Mouse (Mus musculus): ENCODE data around the gene Bco2. TPM values are rescaled to one million over a fixed set of nuclear protein-coding genes. Genes with fewer than 3 reads are reported as not detected.

The Bco2 gene
- polyA plus RNA-seq, 1 experiment from 2014 or later = 0.13 TPM

GRCm38 (mm10) chr9:50493777-50494176, 61.2 kb downstream of the Bco2 start:
- no peak overlapping the region for H3K4me3 ChIP-seq
- 73% methylated on average over 2 of the region's 2 CpGs for WGBS
- H3K36me3 ChIP-seq = no peaks in the 10 kb centered on the region
- no peak overlapping the region for H3K27ac ChIP-seq
- no peak overlapping the region for H3K9ac ChIP-seq
- H3K4me2 ChIP-seq = no peak overlapping the region
- H3K4me1 ChIP-seq (replicated peaks) = peaks cover 13% of the 10 kb centered on the region
- no peaks in the 10 kb centered on the region for H3K27me3 ChIP-seq
- no peaks in the 10 kb centered on the region for H3K9me3 ChIP-seq (replicated peaks)
- ATAC-seq (replicated peaks; ENCODE audit: insufficient number of reproducible peaks, insufficient read depth, low FRiP score, low read depth) = no peak

- no peak overlapping the region for H3K9ac ChIP-seq
- H3K4me1 ChIP-seq (replicated peaks) = peaks cover 13% of the 10 kb centered on the region
- no peaks in the 10 kb centered on the region for H3K27me3 ChIP-seq
- no peak overlapping the region for H3K4me3 ChIP-seq
- no peak overlapping the region for H3K4me2 ChIP-seq
- no peak for ATAC-seq (replicated peaks; ENCODE audit: insufficient number of reproducible peaks, insufficient read depth, low FRiP score, low read depth)
- no peaks in the 10 kb centered on the region for H3K36me3 ChIP-seq
- H3K9me3 ChIP-seq (replicated peaks) = no peaks in the 10 kb centered on the region
- H3K27ac ChIP-seq = no peak overlapping the region
- 70% methylated on average over 2 of the region's 2 CpGs for WGBS
These were observed 63.4 kb downstream of the Bco2 start for GRCm38 (mm10) chr9:50491531-50492045.

GRCm38 (mm10) chr9:50490836-50491235, 64.1 kb downstream of the Bco2 start:
- H3K36me3 ChIP-seq = no peaks in the 10 kb centered on the region
- no peaks in the 10 kb centered on the region for H3K9me3 ChIP-seq (replicated peaks)
- no peak for ATAC-seq (replicated peaks; ENCODE audit: insufficient number of reproducible peaks, insufficient read depth, low FRiP score, low read depth)
- peaks cover 6% of the 10 kb centered on the region for H3K4me1 ChIP-seq (replicated peaks)
- H3K9ac ChIP-seq = no peak overlapping the region
- no peak overlapping the region for H3K4me3 ChIP-seq
- no peaks in the 10 kb centered on the region for H3K27me3 ChIP-seq
- H3K4me2 ChIP-seq = no peak overlapping the region
- no peak overlapping the region for H3K27ac ChIP-seq

- no peak for ATAC-seq (replicated peaks; ENCODE audit: insufficient number of reproducible peaks, insufficient read depth, low FRiP score, low read depth)
- Histone ChIP-seq H3K4me3 (no peak overlapping the region), H3K9me3 (replicated peaks) (no peaks in the 10 kb centered on the region), H3K36me3 (no peaks in the 10 kb centered on the region), H3K27ac (no peak overlapping the region), H3K9ac (no peak overlapping the region), H3K4me2 (peak overlapping the region; percentile 38), H3K4me1 (replicated peaks) (peaks cover 4% of the 10 kb centered on the region; the same call in 1 of the 2 replicates), H3K27me3 (no peaks in the 10 kb centered on the region)
- 15% methylated on average over 10 of the region's 10 CpGs for WGBS
These were observed 69.5 kb downstream of the Bco2 start for GRCm38 (mm10) chr9:50485521-50485920.

Other genes starting within 250 kb of the Bco2 start
- 168 and 193 TPM in 2 replicates for gene Rpl10-ps3, start 210.2 kb downstream of the Bco2 start, polyA plus RNA-seq (2015; fragmentation: Nextera tagmentation; extraction: Ambion mirVana)
- 0.45 and 1.4 TPM in 2 replicates for gene Plet1, start 60.7 kb downstream of the Bco2 start, polyA plus RNA-seq (2015; fragmentation: Nextera tagmentation; extraction: Ambion mirVana)
- 82.3 and 83.6 TPM in 2 replicates for gene Pts, start 26.5 kb downstream of the Bco2 start, polyA plus RNA-seq (2015; fragmentation: Nextera tagmentation; extraction: Ambion mirVana)
- 3.1 and 3.4 TPM in 2 replicates for gene Il18, start 354 bp downstream of the Bco2 start, polyA plus RNA-seq (2015; fragmentation: Nextera tagmentation; extraction: Ambion mirVana)
- not detected in 2 replicates for gene Tex12, start 6.1 kb upstream of the Bco2 start, polyA plus RNA-seq (2015; fragmentation: Nextera tagmentation; extraction: Ambion mirVana)
- gene Sdhd, start 48.6 kb upstream of the Bco2 start, polyA plus RNA-seq (2015; fragmentation: Nextera tagmentation; extraction: Ambion mirVana) = 661 and 746 TPM in 2 replicates
- gene Timm8b, start 48.7 kb upstream of the Bco2 start, polyA plus RNA-seq (2015; fragmentation: Nextera tagmentation; extraction: Ambion mirVana) = 216 and 279 TPM in 2 replicates
- 2.1 and 2.6 TPM in 2 replicates for gene Pih1d2, start 62.1 kb upstream of the Bco2 start, polyA plus RNA-seq (2015; fragmentation: Nextera tagmentation; extraction: Ambion mirVana)
- 14.5 and 16.4 TPM in 2 replicates for gene Nkapd1, start 62.3 kb upstream of the Bco2 start, polyA plus RNA-seq (2015; fragmentation: Nextera tagmentation; extraction: Ambion mirVana)
- gene Dlat, start 104.6 kb upstream of the Bco2 start, polyA plus RNA-seq (2015; fragmentation: Nextera tagmentation; extraction: Ambion mirVana) = 125 and 140 TPM in 2 replicates
- 9.1 and 9.2 TPM in 2 replicates for gene Dixdc1, start 184.3 kb upstream of the Bco2 start, polyA plus RNA-seq (2015; fragmentation: Nextera tagmentation; extraction: Ambion mirVana)
- 8.7 and 9.2 TPM in 2 replicates for gene 2310030G06Rik, start 191.4 kb upstream of the Bco2 start, polyA plus RNA-seq (2015; fragmentation: Nextera tagmentation; extraction: Ambion mirVana)
- gene Cryab, start 196.1 kb upstream of the Bco2 start, polyA plus RNA-seq (2015; fragmentation: Nextera tagmentation; extraction: Ambion mirVana) = 978 and 1,330 TPM in 2 replicates
- 236 and 268 TPM in 2 replicates for gene Hspb2, start 197.2 kb upstream of the Bco2 start, polyA plus RNA-seq (2015; fragmentation: Nextera tagmentation; extraction: Ambion mirVana)
- 7.6 and 10.2 TPM in 2 replicates for gene Fdxacb1, start 213.1 kb upstream of the Bco2 start, polyA plus RNA-seq (2015; fragmentation: Nextera tagmentation; extraction: Ambion mirVana)
- 20.7 and 29.7 TPM in 2 replicates for gene Alg9, start 219.8 kb upstream of the Bco2 start, polyA plus RNA-seq (2015; fragmentation: Nextera tagmentation; extraction: Ambion mirVana)
- gene 1110032A03Rik, start 220.3 kb upstream of the Bco2 start, polyA plus RNA-seq (2015; fragmentation: Nextera tagmentation; extraction: Ambion mirVana) = 24.4 and 25.1 TPM in 2 replicates